Mouse (Mus musculus) lung, adult 2 months (tissue): ENCODE data around the gene Npm3.

Experiments used
- CTCF ChIP-seq: fragments of 200-500 bp; IDR thresholded peaks from 2 replicates; pipeline ENCODE4 v1.5.1; 2011; ENCODE audit warnings: mild to moderate bottlenecking, low read length, control low read depth; ENCODE audit not compliant: insufficient read depth
- POLR2A ChIP-seq: fragments of 200-500 bp; IDR thresholded peaks from 2 replicates; pipeline ENCODE4 v1.6.1; 2011; ENCODE audit warnings: low read depth, mild to moderate bottlenecking, control low read depth, low read length, borderline replicate concordance; ENCODE audit errors: extremely low read depth

DNA sequence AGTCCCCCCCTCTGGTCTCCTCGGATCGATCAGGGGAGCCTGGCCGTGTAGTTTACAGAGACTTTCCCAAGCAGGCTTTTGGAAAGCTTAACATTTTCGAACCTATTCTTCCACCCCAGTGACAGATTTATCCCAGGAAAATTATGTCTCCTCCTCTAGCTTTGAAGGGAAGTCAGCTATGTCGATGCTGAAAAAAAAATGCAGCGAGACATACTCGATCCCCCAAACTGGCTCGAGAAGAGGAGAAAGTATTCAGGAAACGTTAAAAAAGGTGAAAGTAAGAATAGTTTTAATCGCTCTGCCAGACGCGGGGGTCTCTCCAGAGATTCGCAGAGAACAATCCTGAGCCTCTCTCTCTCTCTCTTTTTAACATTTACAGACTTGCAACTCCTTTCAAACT lies 9.2 kb downstream of the Npm3 start:
- TF ChIP-seq POLR2A, result no peak
- TF ChIP-seq CTCF, result no peak
